Mouse (Mus musculus): Measurements from ENCODE around the gene Kazald1.
"Not testable (repeated sequence)": the region's sequence is repeated elsewhere in the genome, so short reads cannot be mapped to it uniquely, and the experiment has no call there.

Gene Kazald1

DNA sequence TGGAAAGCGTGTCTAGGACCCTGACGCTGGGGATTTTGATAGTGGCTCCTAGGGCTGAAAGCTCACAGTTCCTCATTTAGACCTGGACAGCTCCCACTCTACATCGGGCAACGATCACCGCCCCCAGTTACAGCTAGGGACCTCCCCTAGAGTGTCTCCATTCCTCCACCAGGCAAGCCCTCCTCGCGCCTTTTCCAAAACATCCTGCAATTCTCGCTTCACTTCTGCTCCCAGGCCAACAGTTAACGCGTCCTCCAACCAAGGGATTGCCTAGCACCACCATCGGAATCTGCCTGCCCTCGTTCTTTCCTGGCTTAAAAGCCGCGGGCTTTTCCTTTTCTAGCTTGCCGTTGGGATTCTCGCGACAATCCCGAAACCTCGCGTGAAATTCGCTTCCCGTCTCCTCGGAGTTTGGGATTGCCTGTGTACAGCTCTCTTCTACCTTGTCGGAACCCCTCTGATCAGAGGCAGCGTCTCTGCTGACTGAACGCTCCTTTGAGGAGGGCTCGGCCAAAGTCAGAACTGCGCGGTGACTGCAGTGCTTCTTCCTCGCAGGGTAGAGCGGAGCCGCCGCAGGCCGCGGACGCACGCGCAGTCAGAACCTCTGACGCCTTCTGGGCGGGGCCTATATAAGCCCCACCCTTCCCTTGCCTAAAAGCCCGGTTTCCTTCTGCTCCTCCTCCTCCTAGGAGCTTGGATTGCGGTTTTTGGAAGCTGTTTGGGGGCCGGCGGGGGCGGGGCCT, at the start of gene Kazald1:
Gene Kazald1 (plus strand): TSS at position 662 of the 743 bp plus-strand sequence.
- DNase-seq (ENCODE audit: low read depth), result peak; percentile 86

DNA sequence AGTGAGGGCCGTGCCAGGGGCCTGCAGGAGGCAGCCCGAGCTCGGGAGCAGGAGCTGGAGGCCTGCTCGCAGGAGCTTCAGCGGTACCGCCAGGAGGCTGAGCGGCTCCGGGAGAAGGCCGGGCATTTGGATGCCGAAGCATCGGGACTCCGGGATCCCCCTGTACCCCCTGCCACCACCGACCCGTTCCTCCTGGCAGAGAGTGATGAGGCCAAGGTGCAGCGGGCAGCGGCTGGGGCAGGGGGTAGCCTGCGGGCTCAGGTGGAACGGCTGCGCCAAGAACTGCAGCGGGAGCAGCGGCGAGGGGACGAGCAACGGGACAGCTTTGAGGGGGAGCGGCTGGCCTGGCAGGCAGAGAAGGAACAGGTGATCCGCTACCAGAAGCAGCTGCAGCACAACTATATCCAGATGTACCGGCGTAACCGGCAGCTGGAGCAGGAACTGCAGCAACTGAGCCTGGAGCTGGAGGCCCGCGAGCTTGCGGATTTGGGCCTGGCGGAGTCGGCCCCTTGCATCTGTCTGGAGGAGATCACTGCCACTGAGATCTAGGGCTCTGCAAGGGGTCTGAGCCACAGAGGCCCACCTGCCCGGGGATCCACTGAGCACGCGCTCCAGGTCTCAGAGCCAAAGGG, 49.0 kb upstream of the Kazald1 start:
- no peak for DNase-seq (ENCODE audit: low read depth)

DNA sequence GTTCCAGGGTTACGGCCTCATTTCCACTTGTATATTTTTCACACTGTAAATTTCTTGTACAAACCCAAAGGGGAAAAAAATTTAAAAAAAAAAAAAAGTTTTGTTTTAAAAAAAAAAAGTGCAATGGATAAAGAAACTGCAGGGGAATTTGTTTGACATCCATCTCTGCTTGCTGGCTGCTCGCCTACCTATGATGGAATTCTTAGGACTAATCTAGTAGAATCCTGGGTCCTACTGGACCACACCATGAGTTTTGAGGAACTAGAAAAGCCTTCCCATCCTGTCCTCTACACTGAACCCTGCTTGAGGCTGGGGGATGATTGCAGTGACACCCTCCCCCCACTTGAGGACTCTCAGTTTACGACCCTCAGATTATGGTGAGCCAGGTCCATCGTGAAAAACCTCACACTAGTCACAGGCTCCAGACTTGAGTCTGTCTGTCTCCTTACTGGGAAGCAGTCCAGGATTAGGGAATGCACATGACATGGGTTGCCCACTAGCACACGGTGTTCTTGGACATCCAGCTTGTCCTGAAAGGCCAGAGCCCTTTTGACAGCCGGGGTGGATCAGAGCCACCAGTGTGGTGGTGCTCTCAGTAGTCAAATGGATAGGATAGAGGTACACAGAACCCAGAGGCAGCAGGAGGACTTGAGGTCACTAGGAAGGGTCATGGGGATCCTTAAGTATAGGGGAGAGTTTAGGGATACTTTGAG, 47.9 kb upstream of the Kazald1 start:
- DNase-seq (ENCODE audit: low read depth), result no peak

DNA sequence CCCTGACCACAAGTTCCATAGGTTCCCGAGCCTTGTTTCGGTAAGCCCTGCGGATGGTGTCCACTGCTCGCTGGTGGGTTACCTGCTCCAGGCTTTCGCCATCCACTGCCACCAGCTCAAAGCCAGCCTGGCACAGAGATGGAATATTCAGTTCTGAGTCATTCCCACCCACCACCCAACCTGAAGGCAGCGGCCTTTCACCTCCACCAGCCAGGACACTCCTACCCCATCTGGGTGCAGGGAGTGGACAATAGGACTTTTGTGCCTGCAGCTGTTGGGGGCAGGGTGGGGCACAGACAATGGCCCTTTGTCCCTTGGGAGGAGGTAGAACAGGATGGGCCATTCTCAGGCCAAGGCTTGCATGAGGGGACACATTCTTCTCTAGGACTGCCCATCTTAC, 47.2 kb upstream of the Kazald1 start:
- DNase-seq (ENCODE audit: low read depth), result no peak

DNA sequence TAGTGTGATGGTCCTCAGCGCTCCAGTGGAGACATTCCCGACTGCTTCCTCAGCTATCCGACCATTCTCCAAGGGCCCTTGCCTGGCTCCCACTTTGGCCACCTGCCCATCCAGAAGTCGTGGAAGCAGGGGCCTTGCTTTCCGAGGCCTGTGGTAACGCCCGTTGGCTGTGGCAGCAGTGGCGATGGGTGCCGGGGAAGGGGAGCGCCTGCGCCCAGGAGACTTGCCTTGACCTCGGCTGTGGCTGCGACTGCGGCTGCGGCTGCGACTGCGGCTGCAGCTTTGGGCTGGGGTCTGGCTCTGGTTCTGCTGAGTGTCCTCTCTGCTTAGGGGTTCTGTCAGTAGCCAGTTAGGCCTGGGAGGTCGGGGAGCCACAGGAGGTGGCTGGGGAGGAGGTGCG, 46.3 kb upstream of the Kazald1 start:
- no peak for DNase-seq (ENCODE audit: low read depth)

DNA sequence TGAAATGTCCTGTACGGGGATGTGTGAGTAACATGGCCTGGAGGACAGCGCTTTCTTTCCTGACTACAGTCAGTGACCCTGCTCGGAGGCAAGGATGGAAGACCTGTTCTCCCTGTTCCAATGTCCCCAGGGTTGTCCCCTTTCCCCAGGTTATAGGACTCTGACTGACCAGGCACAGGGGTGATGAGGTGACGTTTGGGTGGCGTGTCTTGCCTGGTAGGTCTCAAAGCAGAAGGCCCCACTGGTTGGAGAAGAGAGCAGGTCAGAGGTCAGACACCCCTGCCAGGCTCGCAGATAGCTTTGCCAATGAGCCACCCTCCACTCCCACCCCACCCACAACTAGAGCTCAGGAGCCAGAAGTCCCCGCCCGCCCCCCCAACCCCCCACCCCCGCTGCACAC, 45.5 kb upstream of the Kazald1 start:
- DNase-seq (ENCODE audit: low read depth), result no peak

DNA sequence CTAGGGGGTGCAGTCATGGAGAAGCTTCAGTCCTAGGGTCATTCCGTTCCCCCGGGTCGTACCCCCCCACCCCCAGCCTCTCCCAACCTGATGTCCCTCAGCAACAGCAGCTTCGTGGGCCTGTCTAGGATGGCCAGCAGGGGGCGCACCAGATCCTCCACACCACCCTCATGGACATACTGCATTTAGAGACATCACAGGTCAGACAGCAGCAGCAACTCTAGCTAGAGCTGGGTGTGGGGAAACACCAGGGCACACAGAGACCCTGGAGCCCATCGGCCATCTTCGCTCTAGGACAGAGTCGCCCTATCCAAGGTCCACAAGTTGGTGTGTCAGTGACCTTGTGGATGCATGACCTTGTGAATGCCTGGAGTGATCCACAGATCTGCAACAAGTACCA, 44.9 kb upstream of the Kazald1 start:
- DNase-seq (ENCODE audit: low read depth), result no peak

DNA sequence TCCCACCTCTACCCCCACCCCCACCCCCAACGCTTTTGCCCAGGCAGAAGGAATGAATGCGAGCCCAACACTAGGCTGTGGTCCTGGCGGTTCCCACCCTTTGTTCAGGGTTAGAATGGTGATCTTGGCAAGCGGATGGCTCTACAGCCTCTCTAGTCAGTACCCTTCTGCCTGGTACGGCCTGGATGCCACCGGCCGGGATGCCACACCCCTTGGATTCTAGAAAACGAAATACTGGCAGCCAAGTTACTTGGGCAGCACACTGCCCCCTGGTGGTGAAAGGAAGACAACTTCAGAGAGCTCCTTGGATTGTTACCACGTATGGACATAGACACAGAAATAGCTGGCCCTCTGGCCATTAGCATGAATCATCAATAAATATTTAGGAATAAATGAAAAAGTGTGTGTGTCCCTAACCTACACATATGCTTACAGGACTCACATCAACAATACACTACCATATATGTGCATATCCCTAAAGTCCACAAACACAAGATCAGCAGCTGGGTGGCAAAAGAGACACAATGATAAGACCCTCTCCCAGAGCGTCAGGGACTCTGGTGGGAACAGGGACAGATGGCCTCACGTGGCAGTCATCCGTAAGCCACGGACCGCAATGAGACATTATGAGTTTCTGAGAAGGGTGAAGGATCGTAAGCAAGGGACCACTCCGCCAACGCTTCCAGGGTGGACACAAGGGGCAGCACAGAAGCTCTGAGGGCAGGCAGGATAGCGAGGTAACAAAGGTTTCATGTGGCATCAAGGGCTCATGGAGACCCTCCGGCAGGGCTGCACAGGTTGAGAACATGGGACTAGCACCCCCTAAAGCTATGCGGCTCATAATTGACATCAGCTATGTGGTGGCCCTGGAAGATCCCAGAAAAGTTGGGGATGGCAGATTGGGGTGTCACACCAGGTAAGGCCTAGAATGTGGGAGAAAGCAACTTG, 44.0 kb upstream of the Kazald1 start:
- no peak for DNase-seq (ENCODE audit: low read depth)

DNA sequence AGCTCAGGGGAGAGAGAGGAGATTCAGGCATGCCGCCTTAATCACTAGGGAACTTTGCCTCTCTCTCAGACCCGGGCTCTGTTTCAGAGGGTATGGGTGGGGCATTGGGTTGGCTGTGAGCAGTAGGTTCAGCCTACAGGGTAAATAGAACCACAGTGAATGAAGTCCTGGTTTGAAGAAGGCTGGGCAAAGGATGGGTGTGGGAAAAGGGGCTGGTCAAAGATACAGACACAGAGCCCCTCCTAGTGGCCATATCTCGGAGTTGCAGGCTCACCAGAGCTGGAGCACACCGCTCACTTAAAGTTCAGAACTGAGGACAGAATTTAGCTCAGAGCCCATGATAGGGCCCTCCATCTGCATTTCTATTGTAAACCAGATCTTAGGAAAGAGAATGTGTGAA, 43.3 kb upstream of the Kazald1 start:
- DNase-seq (ENCODE audit: low read depth), result peak; percentile 75

DNA sequence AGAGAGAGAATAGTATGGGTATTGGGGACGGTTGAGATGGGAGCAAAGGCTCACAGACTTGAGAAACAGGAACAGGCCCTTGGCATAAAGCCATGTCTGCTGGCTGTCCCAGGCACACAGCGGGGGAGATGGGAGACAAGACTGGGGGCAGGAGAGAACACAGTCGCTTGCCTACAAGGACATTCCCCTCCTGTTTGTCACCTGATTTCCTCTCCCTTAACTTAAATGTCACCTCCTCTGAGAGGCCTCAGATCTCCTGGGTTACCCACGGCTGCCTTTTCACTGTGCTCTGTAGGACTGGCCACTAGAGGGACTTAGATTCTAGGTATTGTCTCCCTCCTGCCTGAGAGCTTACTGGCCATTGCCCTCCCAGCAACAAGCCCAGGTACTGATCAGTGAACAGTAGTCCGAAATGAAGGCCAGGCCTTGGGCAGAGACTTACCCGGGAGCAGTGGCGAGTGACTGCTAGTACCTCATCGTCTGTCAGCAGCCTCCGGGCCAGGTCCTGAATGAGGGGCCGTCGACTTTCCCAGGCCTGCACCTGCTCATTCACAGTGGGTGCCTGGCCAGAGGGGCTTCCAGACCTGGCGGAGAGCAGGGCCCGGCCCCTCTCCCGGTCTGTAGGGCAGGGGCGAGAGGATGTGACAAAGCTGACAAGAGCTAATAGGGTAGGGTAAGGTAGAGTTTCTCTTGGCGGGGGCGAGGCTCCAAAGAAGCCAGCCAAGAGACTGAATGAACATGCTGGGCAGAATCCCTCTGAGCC, 42.3 kb upstream of the Kazald1 start:
- DNase-seq (ENCODE audit: low read depth), result no peak

DNA sequence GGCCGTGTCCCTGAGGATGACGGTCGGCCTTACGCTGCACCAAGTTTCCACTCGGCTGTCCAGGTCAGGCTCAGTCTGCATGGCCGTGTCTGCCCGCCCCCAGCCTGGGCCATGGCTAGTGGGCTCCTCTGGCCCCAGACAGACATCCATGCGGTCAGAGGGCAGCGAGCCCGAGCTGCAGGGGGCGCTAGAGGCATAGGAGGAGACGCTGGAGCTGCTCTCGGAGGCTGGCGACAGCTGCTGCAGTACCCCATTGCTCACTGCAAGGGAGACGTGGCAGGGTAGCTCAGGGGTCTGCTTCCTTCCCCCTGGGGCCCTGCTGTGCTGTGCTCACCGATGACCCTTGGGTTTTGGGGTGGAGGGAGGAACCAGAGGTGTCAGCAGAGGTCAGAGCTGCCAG, 38.2 kb upstream of the Kazald1 start:
- DNase-seq (ENCODE audit: low read depth), result no peak

DNA sequence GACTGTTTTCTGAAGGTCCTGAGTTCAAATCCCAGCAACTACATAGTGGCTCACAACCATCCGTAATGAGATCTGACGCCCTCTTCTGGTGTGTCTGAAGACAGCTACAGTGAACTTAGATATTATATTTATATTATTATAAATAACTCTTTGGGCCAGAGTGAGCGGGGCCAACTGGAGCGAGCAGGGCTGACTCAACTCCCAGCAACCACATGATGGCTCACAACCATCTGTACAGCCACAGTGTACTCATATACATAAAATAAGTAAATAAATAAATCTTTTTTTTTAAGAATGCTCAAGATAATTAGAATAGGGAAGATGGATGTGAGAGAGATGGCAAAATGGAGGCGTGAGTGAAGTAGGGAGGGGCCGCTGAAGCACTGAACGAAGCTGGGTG, 36.8 kb upstream of the Kazald1 start:
- not testable (repeated sequence) for DNase-seq (ENCODE audit: low read depth)

DNA sequence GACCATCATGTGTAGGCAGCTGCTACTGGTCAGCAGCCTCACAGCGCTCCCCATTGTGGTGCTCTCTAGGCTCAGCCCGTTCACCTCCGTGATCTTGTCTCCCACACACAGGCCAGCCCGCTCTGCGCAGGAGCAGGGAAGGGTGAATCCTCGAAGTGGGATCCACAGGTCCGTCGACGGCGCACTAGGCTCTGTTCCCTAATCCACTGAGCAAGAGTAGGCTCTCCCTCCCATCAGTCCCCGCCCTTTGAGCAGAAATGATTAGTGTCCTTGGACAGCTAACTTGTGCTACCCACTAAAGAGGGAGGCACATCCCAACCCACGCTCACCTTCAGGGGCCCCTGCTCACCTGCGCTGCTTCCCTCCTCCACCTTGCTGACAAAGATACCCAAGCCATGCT, 34.8 kb upstream of the Kazald1 start:
- no peak for DNase-seq (ENCODE audit: low read depth)

DNA sequence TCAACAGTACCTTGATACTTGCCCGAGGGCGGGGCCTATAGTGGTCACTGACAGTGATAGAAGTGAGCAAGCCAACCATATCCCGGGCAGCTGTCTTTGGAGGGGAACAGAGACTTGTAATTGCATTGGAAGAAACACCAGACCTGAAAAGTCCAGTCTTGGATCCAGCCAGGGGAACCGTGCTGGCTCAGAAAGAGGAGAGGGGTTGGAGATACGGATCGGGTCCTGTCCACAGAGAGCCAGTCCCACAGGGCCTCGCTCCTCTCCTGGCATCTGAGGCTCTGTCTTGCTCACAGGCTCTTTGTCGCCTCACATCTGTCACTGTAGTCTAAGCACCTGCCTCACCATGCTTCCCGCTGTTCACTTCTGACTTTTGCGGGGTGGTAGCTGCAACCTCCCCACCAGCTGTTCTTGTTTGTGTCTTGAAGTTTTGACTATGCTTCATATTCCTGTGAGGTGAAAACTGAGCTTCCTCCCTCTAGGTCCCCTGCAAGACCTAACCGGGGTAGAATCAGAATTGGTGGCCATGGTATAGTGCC, 30.6 kb upstream of the Kazald1 start:
- DNase-seq (ENCODE audit: low read depth), result no peak

DNA sequence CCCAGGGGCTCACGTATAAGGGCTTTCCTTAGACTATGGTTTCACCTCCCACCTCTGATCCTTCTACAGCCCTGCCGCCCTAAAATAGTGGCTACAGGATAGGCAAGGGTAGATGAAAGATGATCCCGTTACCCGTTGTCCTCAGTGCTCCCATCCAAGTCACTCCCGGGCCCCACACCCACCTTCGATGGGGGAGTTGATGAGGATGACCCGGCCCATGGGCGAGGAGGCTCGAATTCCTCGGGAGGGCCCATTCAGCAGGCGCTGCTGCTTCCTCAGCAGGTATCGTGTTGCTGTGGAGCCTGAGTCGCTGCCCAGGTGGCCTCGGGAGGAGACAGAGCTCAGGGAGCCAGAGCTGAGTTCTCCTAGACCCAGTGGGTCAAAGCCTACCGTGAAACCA, 29.8 kb upstream of the Kazald1 start:
- DNase-seq (ENCODE audit: low read depth), result no peak

DNA sequence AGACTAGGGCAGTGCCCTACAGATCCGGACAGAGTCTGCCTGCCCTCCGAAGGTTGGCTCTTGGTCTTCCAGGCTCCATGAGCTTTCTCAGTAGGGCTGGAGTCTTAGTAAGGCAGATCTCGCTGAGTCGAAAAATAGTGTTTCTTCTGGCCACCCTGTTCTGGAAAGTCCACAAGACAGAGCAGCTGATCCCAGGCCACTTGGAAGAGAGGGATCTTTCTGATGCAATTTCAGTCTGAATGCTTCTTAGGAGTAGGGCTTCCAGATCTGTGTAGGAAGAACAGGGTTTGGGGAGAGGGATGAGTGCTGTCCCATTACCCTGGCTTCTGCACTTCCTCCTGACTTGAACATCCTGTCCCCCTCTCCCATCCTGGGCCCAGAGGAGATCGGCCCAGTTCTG, 29.4 kb upstream of the Kazald1 start, which contains the start of gene Pdzd7:
Gene Pdzd7 (minus strand): TSS at position 67 of the 400 bp plus-strand sequence.
- DNase-seq (ENCODE audit: low read depth), result no peak

DNA sequence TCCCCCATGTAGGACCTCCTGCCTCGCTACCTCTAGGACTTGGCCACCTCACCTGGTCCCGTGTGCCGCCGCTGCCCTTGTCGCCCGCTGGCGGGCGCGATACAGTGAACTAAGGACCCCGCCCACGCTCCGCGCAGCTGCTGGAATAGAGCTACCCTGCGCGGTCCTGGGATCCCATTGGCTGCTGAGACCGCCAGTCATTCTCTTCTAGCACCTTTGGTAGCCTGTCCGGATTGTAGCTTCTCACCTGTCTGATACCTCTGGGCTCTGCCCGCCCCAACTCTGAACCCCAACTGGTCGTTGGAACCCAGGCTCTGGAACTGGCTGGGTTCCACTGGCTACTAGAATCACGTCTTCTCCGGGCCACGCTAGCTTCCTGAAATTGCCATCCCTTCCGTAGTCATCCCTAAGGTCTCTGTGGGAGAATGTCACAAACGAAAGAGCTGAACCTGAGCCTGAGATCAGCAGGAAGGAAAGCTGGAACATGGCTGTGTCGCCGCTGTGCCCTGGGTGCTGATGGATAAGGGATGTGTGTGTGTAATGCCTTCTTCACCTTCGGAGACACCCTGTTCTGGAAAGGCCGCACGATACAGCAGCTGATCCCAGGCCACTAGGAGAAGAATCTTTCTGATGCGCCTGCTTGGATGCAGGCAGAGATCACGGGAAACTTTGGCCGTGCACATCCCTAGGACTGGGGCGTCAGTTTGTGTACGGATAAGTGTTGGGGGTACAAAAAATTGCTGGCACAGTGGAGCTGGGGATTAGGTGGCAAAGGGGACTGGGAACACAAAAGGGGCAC, 28.3 kb upstream of the Kazald1 start:
- no peak for DNase-seq (ENCODE audit: low read depth)

DNA sequence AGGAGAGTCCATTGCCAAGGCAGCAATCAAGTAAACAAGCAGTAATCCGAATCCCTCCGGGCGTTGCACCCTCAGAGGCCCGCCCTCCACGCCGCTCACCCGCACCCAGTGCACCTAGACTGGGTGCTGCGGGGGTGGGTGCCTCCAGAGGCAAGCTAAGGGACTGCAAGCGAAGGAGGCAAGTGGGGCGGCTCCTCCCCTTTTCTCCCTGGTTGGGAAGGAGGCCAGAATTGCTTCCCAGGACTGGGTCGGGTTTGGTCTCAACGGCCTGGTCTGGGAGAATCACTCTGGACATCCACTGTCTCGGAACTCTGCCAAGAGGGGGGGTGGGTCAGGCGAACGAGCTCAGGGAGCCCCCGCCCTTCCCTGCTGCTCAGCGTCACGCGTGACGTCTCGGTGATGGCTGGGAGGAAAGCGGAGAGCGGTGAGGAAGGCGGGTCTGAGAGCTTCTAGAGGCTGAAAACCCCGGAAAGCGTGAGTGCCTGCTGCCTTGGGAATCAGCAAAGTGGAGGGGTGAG, 27.6 kb upstream of the Kazald1 start, which contains the start of gene Sfxn3:
Gene Sfxn3 (plus strand): TSS at position 87 of the 518 bp plus-strand sequence.
- DNase-seq (ENCODE audit: low read depth), result peak; percentile 94

DNA sequence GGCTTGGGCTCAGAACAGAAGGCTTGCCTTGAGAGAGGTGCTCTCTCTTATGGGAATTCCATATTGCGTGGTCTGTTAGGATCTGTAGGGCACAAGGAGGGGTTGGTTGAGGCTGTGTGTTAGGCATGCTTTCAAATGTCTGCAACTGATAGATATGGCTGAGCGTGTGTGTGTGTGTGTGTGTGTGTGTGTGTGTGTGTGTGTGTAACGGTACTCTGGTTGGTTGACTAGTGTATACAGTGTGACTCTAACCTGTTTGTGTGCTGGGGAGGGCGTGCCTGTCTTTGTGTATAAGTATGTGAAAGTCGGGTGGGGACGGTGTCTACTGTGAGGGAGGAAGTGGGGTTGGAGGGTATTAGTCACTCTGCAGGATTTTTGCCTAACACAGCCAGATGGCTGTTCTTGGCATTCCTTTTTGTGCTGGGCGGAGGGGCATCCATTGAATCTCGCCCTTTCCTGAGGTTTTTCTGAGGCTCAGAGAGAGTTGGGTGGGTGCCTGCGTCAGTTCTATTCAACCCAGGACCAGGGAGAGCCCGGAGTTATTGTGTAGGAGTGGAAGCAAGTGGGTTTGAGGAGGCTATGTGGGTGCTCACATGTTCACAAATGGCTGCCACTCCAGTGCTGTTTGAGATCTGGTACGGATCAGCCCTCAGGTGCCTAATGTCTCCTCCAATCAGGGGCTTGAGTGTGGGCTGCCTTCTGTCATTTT, 27.0 kb upstream of the Kazald1 start:
- peak; percentile 86 for DNase-seq (ENCODE audit: low read depth)
